8 mouse cellular contexts compared by ENCODE assay signal in the genomic region with DNA sequence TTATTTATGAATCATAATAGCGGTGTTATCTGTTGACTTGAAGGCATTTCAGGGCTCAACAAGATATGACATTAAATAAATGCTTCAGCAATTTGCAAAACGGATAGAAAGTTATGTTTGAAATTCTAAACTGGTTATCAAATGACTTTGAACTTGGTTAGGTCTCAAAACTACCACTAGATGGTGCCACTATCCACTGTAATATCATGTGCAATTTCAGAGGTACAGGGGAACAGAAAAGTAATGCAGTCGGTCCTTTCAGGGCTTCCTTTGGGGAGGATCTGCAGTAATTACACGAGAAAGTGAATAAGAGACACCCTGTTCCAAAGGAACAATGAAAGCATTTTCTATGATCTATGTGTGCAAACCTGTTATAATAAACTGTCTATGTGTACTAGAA.
DNase-seq lines count a peak whose midpoint lies in the region; ATAC-seq and TF ChIP-seq lines count a peak whose summit lies in the region.

No protein-coding gene starts in this region.

- TF ChIP-seq POLR2A in spleen, adult 2 months (IDR thresholded peaks at IDR 0.05; ENCODE audit: low read depth, low read length) = no peak

- H3K4me1 ChIP-seq in spleen, adult 2 months (ENCODE audit: control insufficient read depth, insufficient read depth, insufficient read length) = no peaks in the 10 kb centered on the region
- H3K4me1 ChIP-seq in forebrain, embryonic 12.5 days = no peaks in the 10 kb centered on the region

- peak; percentile 51; the same call in 1 of the 2 replicates for ATAC-seq in megakaryocyte-erythroid progenitor cell, adult 5-6 weeks (replicated peaks; ENCODE audit: low FRiP score, low TSS enrichment, poor library complexity, severe bottlenecking)
- ATAC-seq in forebrain, embryonic 12.5 days (ENCODE audit: low FRiP score) = no peak

- no peaks in the 10 kb centered on the region for H3K36me3 ChIP-seq in spleen, adult 2 months (ENCODE audit: control insufficient read depth, insufficient read depth, low read length)
- H3K36me3 ChIP-seq in forebrain, embryonic 12.5 days (replicated peaks) = no peaks in the 10 kb centered on the region

- DNase-seq in heart, adult 8-10 months (ENCODE audit: low spot score) = peak; percentile 59
- no peak for DNase-seq in heart, postnatal 25 days (ENCODE audit: low spot score)
- DNase-seq in spleen, adult 2 months (ENCODE audit: low read depth in 1 of 2, low spot score in 2 of 2) = peak in 1 of 2 experiments; percentile 12
- no peak for DNase-seq in spleen, postnatal 10 days (ENCODE audit: low spot score in 2 of 2)
- peak; percentile 70 for DNase-seq in embryo, embryonic 11 days
- DNase-seq in spleen, adult 18-20 months = no peak

- no peak overlapping the region for H3K9ac ChIP-seq in forebrain, embryonic 12.5 days

- H3K27ac ChIP-seq in spleen, adult 2 months (ENCODE audit: insufficient read depth, low read length) = no peak overlapping the region
- no peak overlapping the region for H3K27ac ChIP-seq in forebrain, embryonic 12.5 days

- H3K4me2 ChIP-seq in forebrain, embryonic 12.5 days = no peak overlapping the region

- 8% methylated on average over 4 of the region's 4 CpGs for WGBS in spleen, adult 2 months
- 13% methylated on average over 4 of the region's 4 CpGs for WGBS in forebrain, embryonic 12.5 days

- intact Hi-C loops in heart, postnatal 25 days (cut with DNase I) = loop anchor here (1.0 to 5.0 kb wide), 4 partner anchors 85 to 176 kb away; no protein-coding TSS in a partner anchor

- H3K27me3 ChIP-seq in spleen, adult 2 months (ENCODE audit: control insufficient read depth, insufficient read depth, low read length) = no peaks in the 10 kb centered on the region
- H3K27me3 ChIP-seq in forebrain, embryonic 12.5 days = no peaks in the 10 kb centered on the region

- TF ChIP-seq CTCF in spleen, adult 2 months (IDR thresholded peaks at IDR 0.05; ENCODE audit: extremely low read depth, insufficient read depth, insufficient read length, insufficient replicate concordance) = peak; percentile 9; the same call in 1 of the 2 replicates

- no peaks in the 10 kb centered on the region for H3K9me3 ChIP-seq in forebrain, embryonic 12.5 days

- H3K4me3 ChIP-seq in spleen, adult 2 months (ENCODE audit: extremely low read depth, insufficient read depth, insufficient read length) = no peak overlapping the region
- no peak overlapping the region for H3K4me3 ChIP-seq in forebrain, embryonic 12.5 days (replicated peaks)

Comparison
In these comparisons a context has a peak if more than half of its experiments do, and no peak if none do; other contexts are left out.
1. DNase-seq: peak in heart, adult 8-10 months (single experiment) and embryo, embryonic 11 days (single experiment); none in heart, postnatal 25 days (single experiment), spleen, postnatal 10 days (0 of 2) and spleen, adult 18-20 months (0 of 2).